Mouse (Mus musculus): ENCODE data around the gene Dct. TPM values are rescaled to one million over a fixed set of nuclear protein-coding genes. Genes with fewer than 3 reads are reported as not detected.

The Dct gene
- polyA plus RNA-seq, 1 experiment from 2014 or later: 8.5 TPM

DNA sequence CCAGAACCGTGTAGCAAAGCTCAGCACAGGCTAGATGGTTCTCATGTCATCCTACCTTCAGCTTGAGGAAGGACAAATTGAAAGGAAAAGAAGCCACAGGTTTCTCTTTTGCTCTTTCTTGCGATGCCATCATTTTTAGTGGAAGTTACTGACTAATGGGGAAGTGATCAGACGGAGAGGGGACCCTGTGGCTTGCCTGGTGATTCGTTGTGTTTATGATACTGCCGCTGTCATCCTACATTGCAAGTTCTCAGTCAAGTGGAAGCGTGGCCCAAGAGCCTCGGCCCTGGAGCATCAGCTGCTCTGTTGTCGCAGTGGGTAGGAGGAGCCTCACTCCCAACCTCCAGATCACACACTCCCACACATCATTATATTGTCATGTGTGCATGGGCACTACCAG, 61.8 kb downstream of the Dct start:
- no peaks in the 10 kb centered on the region for H3K36me3 ChIP-seq (ENCODE audit: control insufficient read depth, insufficient read depth, low read length)
- no peak overlapping the region for H3K9ac ChIP-seq (ENCODE audit: low read length)
- H3K4me3 ChIP-seq (ENCODE audit: low read depth, low read length): no peak overlapping the region
- ATAC-seq (replicated peaks; ENCODE audit: low FRiP score) (no peak), DNase-seq (ENCODE audit: low spot score) (no peak)
- H3K4me1 ChIP-seq (replicated peaks; ENCODE audit: control insufficient read depth, insufficient read depth, low read length): no peaks in the 10 kb centered on the region
- H3K4me2 ChIP-seq (ENCODE audit: low read depth, low read length, severe bottlenecking): no peak overlapping the region
- no peaks in the 10 kb centered on the region for H3K9me3 ChIP-seq (ENCODE audit: control insufficient read depth, low read length)
- no peaks in the 10 kb centered on the region for H3K27me3 ChIP-seq (ENCODE audit: control insufficient read depth, insufficient read depth, low read length)
- 86% methylated on average over 8 of the region's 8 CpGs for WGBS
- no peak overlapping the region for H3K27ac ChIP-seq (ENCODE audit: low read depth, low read length)

DNA sequence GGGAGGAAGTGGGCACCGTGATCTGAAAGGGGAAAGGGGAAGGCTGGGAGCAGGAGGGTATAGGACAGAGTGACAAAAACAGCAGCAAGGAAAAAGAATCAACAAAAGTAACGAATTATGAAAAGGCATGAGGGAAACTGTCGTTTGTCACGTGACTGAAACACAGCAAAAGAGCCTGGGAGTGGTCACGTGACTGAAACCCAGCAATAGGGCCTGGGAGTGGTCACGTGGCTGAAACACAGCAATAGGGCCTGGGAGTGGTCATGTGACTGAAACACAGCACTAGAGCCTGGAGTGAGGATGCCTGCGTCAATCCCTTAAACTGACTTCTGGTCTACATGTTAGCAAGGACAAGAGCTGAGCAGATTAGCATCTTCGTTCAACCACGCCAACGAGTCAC, 63.6 kb downstream of the Dct start:
- Histone ChIP-seq H3K36me3 (ENCODE audit: control insufficient read depth, insufficient read depth, low read length) (no peaks in the 10 kb centered on the region), H3K27me3 (ENCODE audit: control insufficient read depth, insufficient read depth, low read length) (no peaks in the 10 kb centered on the region), H3K27ac (ENCODE audit: low read depth, low read length) (no peak overlapping the region), H3K4me2 (ENCODE audit: low read depth, low read length, severe bottlenecking) (no peak overlapping the region), H3K4me1 (replicated peaks; ENCODE audit: control insufficient read depth, insufficient read depth, low read length) (no peaks in the 10 kb centered on the region), H3K4me3 (ENCODE audit: low read depth, low read length) (no peak overlapping the region), H3K9ac (ENCODE audit: low read length) (no peak overlapping the region), H3K9me3 (ENCODE audit: control insufficient read depth, low read length) (no peaks in the 10 kb centered on the region)
- DNase-seq (ENCODE audit: low spot score) (no peak), ATAC-seq (replicated peaks; ENCODE audit: low FRiP score) (no peak)
- 91% methylated on average over 10 of the region's 10 CpGs for WGBS

GRCm38 (mm10) chr14:117981532-117981931, 70.5 kb downstream of the Dct start:
- ATAC-seq (replicated peaks; ENCODE audit: low FRiP score) (no peak), DNase-seq (ENCODE audit: low spot score) (no peak)
- no peaks in the 10 kb centered on the region for H3K27me3 ChIP-seq (ENCODE audit: control insufficient read depth, insufficient read depth, low read length)
- H3K4me3 ChIP-seq (ENCODE audit: low read depth, low read length): no peak overlapping the region
- H3K4me2 ChIP-seq (ENCODE audit: low read depth, low read length, severe bottlenecking): no peak overlapping the region
- H3K9me3 ChIP-seq (ENCODE audit: control insufficient read depth, low read length): no peaks in the 10 kb centered on the region
- H3K9ac ChIP-seq (ENCODE audit: low read length): no peak overlapping the region
- 97% methylated on average over 10 of the region's 10 CpGs for WGBS
- no peak overlapping the region for H3K27ac ChIP-seq (ENCODE audit: low read depth, low read length)
- no peaks in the 10 kb centered on the region for H3K36me3 ChIP-seq (ENCODE audit: control insufficient read depth, insufficient read depth, low read length)
- H3K4me1 ChIP-seq (replicated peaks; ENCODE audit: control insufficient read depth, insufficient read depth, low read length): no peaks in the 10 kb centered on the region

- H3K4me1 ChIP-seq (replicated peaks; ENCODE audit: control insufficient read depth, insufficient read depth, low read length): no peaks in the 10 kb centered on the region
- H3K27me3 ChIP-seq (ENCODE audit: control insufficient read depth, insufficient read depth, low read length): no peaks in the 10 kb centered on the region
- no peaks in the 10 kb centered on the region for H3K9me3 ChIP-seq (ENCODE audit: control insufficient read depth, low read length)
- no peak overlapping the region for H3K4me3 ChIP-seq (ENCODE audit: low read depth, low read length)
- 90% methylated on average over 5 of the region's 5 CpGs for WGBS
- ATAC-seq (replicated peaks; ENCODE audit: low FRiP score) (no peak), DNase-seq (ENCODE audit: low spot score) (no peak)
- H3K9ac ChIP-seq (ENCODE audit: low read length): no peak overlapping the region
- no peak overlapping the region for H3K27ac ChIP-seq (ENCODE audit: low read depth, low read length)
- H3K4me2 ChIP-seq (ENCODE audit: low read depth, low read length, severe bottlenecking): no peak overlapping the region
- no peaks in the 10 kb centered on the region; the same call in 1 of the 2 replicates for H3K36me3 ChIP-seq (ENCODE audit: control insufficient read depth, insufficient read depth, low read length)
Measured at GRCm38 (mm10) chr14:117972576-117972975, 79.5 kb downstream of the Dct start.

Other genes with a start within 250 kb of the Dct start
- 27.6 and 30.3 TPM in 2 replicates for gene Tgds, start 80.5 kb upstream of the Dct start, polyA plus RNA-seq (2014; fragmentation: Nextera tagmentation; extraction: Ambion mirVana)
- 36.2 and 39.3 TPM in 2 replicates for gene Gpr180, start 84.9 kb upstream of the Dct start, polyA plus RNA-seq (2014; fragmentation: Nextera tagmentation; extraction: Ambion mirVana)
- gene Sox21, start 184.8 kb upstream of the Dct start, polyA plus RNA-seq (2014; fragmentation: Nextera tagmentation; extraction: Ambion mirVana): 21.6 and 23.8 TPM in 2 replicates
- gene Gm9376, start 214.7 kb upstream of the Dct start, polyA plus RNA-seq (2014; fragmentation: Nextera tagmentation; extraction: Ambion mirVana): not detected in 2 replicates

Measured in forebrain, embryonic 11.5 days (tissue).